Mouse (Mus musculus): ENCODE data around the gene Arhgdig.
"Not testable (repeated sequence)": the region's sequence is repeated elsewhere in the genome, so short reads cannot be mapped to it uniquely, and the experiment has no call there.

Arhgdig gene

GRCm38 (mm10) chr17:26204766-26205165 lies 2.8 kb downstream of the Arhgdig start:
- no peak for DNase-seq (ENCODE audit: low read depth, low spot score)

GRCm38 (mm10) chr17:26203321-26203811 lies 4.2 kb downstream of the Arhgdig start:
- DNase-seq (ENCODE audit: low read depth, low spot score) = peak; percentile 35

GRCm38 (mm10) chr17:26202737-26203136 lies 4.8 kb downstream of the Arhgdig start, which contains the start of gene Rgs11:
Gene Rgs11, plus strand, starts transcription at chr17:26202951.
- DNase-seq (ENCODE audit: low read depth, low spot score) = no peak

GRCm38 (mm10) chr17:26201998-26202397 lies 5.6 kb downstream of the Arhgdig start:
- no peak for DNase-seq (ENCODE audit: low read depth, low spot score)

- DNase-seq (ENCODE audit: low read depth, low spot score) = peak; percentile 34
Measured at GRCm38 (mm10) chr17:26200831-26201705, 6.5 kb downstream of the Arhgdig start.

GRCm38 (mm10) chr17:26198892-26199291 lies 8.7 kb downstream of the Arhgdig start, which contains the start of gene Pdia2:
Gene Pdia2, minus strand, starts transcription at chr17:26199087.
- no peak for DNase-seq (ENCODE audit: low read depth, low spot score)

GRCm38 (mm10) chr17:26192481-26193190 lies 14.9 kb downstream of the Arhgdig start:
- DNase-seq (ENCODE audit: low read depth, low spot score) = no peak

GRCm38 (mm10) chr17:26191486-26191885 lies 16.1 kb downstream of the Arhgdig start:
- DNase-seq (ENCODE audit: low read depth, low spot score) = peak; percentile 38

GRCm38 (mm10) chr17:26188091-26188805 lies 19.3 kb downstream of the Arhgdig start:
- DNase-seq (ENCODE audit: low read depth, low spot score) = no peak

- no peak for DNase-seq (ENCODE audit: low read depth, low spot score)
Measured at GRCm38 (mm10) chr17:26187592-26187991, 20.0 kb downstream of the Arhgdig start.

- DNase-seq (ENCODE audit: low read depth, low spot score) = no peak
Measured at GRCm38 (mm10) chr17:26181179-26181578, 26.4 kb downstream of the Arhgdig start.

GRCm38 (mm10) chr17:26178611-26179010 lies 29.0 kb downstream of the Arhgdig start:
- DNase-seq (ENCODE audit: low read depth, low spot score) = peak; percentile 39

GRCm38 (mm10) chr17:26175248-26175647 lies 32.3 kb downstream of the Arhgdig start:
- not testable (repeated sequence) for DNase-seq (ENCODE audit: low read depth, low spot score)

- DNase-seq (ENCODE audit: low read depth, low spot score) = peak; percentile 9
Measured at GRCm38 (mm10) chr17:26168039-26168438, 39.5 kb downstream of the Arhgdig start.

- DNase-seq (ENCODE audit: low read depth, low spot score) = no peak
Measured at GRCm38 (mm10) chr17:26162736-26163135, 44.9 kb downstream of the Arhgdig start.

GRCm38 (mm10) chr17:26151886-26152630 lies 55.5 kb downstream of the Arhgdig start:
- no peak for DNase-seq (ENCODE audit: low read depth, low spot score)

All from ZHBTc4 (cell line).